Mouse (Mus musculus) erythroblast, embryonic 14.5 days (primary cell): ENCODE measurements around the gene Pfdn2.

Experiments used
- GATA1 ChIP-seq: IDR thresholded peaks from 2 replicates; pipeline ENCODE4 v1.6.1; 2012; ENCODE audit warnings: low read length, inconsistent platforms, mixed read lengths
- TAL1 ChIP-seq: IDR thresholded peaks from 3 replicates; pipeline ENCODE4 v1.6.1; 2012; ENCODE audit warnings: low read length, inconsistent platforms, mixed read lengths

GRCm38 (mm10) chr1:171355812-171356340 is 10.4 kb downstream of the Pfdn2 start:
- TF ChIP-seq TAL1 (no peak), GATA1 (no peak)
